Mouse (Mus musculus) ES-E14 (cell line): Measurements from ENCODE around the gene Fkbp8. TPM values are rescaled to one million over a fixed set of nuclear protein-coding genes. Genes with fewer than 3 reads are reported as not detected.

Experiments used
- DNase-seq: peaks from one replicate; pipeline ENCODE4 v3.0.0-alpha.2; 2013; ENCODE audit warnings: low read depth, low spot score
- H3K27ac ChIP-seq: 2 replicates; pipeline ENCODE4 v1.5.1; 2012; ENCODE audit warnings: low read depth, mild to moderate bottlenecking, low read length, moderate library complexity, mixed read lengths; ENCODE audit not compliant: poor library complexity, insufficient read depth, severe bottlenecking
- H3K36me3 ChIP-seq: 2 replicates; pipeline ENCODE4 v1.6.1; 2012; ENCODE audit warnings: mild to moderate bottlenecking, low read length, moderate library complexity, mixed read lengths; ENCODE audit not compliant: control insufficient read depth, poor library complexity, insufficient read depth, severe bottlenecking
- H3K4me1 ChIP-seq, 2 experiments: fragments of 150-350 bp in 1 of 2; sonication (generic) in 1 of 2; 2 replicates each; pipeline ENCODE4 v1.6.1; 2012; ENCODE audit warnings: low read length in 2 of 2, mild to moderate bottlenecking in 1 of 2, mixed read lengths in 1 of 2; ENCODE audit not compliant: control insufficient read depth in 2 of 2, insufficient read depth in 2 of 2, poor library complexity in 1 of 2
- H3K4me3 ChIP-seq, 2 experiments: fragments of 150-350 bp in 1 of 2; sonication (generic) in 1 of 2; 2 replicates each; pipeline ENCODE4 v1.5.1; 2012; ENCODE audit warnings: low read length in 2 of 2, low read depth in 1 of 2, mild to moderate bottlenecking in 1 of 2, mixed read lengths in 1 of 2; ENCODE audit not compliant: insufficient read depth in 1 of 2, poor library complexity in 1 of 2, severe bottlenecking in 1 of 2
- H3K9ac ChIP-seq: 2 replicates; pipeline ENCODE4 v1.6.1; 2012; ENCODE audit warnings: low read depth, mild to moderate bottlenecking, low read length, mixed read lengths; ENCODE audit not compliant: poor library complexity, insufficient read depth, severe bottlenecking
- H3K9me3 ChIP-seq: fragments of 150-350 bp; sonication (generic); 2 replicates; pipeline ENCODE4 v1.6.1; 2012; ENCODE audit warnings: low read depth, mild to moderate bottlenecking, low read length; ENCODE audit not compliant: control insufficient read depth, insufficient read depth
- CHD2 ChIP-seq: IDR thresholded peaks from 2 replicates; pipeline ENCODE4 v1.6.1; 2014; ENCODE audit warnings: mild to moderate bottlenecking, low read depth, low read length, inconsistent platforms
- HCFC1 ChIP-seq: IDR thresholded peaks from 2 replicates; pipeline ENCODE4 v1.6.1; 2012; ENCODE audit warnings: low read length, inconsistent platforms, borderline replicate concordance; ENCODE audit not compliant: insufficient read depth
- MAFK ChIP-seq: IDR thresholded peaks from 2 replicates; pipeline ENCODE4 v1.6.1; 2014; ENCODE audit warnings: mild to moderate bottlenecking, low read depth, low read length, inconsistent platforms; ENCODE audit not compliant: insufficient read depth
- ZC3H11A ChIP-seq: IDR thresholded peaks from 2 replicates; pipeline ENCODE4 v1.6.1; 2012; ENCODE audit warnings: low read depth, mild to moderate bottlenecking, inconsistent platforms, low read length, borderline replicate concordance
- ZNF384 ChIP-seq: IDR thresholded peaks from 2 replicates; pipeline ENCODE4 v1.6.1; 2012; ENCODE audit warnings: low read depth, low read length, inconsistent platforms
- in situ Hi-C, 2 experiments: fragments of 600-800 bp; cut with MboI; formaldehyde crosslinking; loops; one replicate each; pipeline ENCODE4 v1.15.1; 2025; ENCODE audit warnings: low sequenced_read_pairs in 2 of 2, inconsistent platforms in 1 of 2; ENCODE audit not compliant: unreplicated experiment in 2 of 2
- total RNA-seq: library from RNA; depleted of rRNA; stranded (reverse); fragments of 300-350 nt; gene quantifications from 2 replicates; pipeline ENCODE4 v1.2.3, GENCODE M21; 2012; rRNA removed

The Fkbp8 gene
- total RNA-seq = 252 and 256 TPM in 2 replicates

DNA sequence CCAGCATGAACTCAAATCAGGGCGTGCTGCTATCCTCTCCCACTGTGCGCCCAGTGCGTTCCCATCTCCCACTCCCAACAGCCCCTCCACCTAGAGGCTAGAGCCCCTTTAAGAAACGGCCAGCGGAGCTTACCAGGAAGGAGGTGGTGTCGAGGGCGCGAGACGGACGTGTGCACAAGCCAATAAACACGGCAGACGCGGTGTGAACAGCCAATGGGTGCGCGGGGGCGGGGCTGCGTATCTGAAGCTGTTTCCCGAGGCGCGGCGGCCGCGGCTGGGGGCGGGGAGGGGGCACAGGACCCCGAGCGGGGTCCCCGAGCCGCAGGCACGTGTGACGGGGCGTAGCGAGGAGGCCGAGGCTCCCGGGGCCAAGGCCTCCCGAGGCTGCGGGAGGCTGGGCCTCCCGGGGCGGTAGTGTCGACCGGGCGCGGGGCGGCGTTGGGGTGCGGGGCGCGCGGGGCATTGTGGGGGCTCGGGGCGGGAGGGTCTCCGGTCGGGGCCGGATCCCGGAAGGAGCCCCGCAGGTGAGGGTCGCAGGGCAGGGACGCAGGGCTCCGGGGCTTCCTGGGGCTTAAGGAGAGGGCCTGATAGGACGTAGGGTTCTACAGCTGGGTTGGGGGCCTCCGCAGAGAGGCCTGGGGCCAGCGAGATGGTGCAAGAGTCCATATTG, at the start of gene Fkbp8, which contains the start of gene Kxd1:
Gene Fkbp8, plus strand, starts transcription at position 213 of the 670 bp plus-strand sequence.
Gene Kxd1, minus strand, starts transcription at position 445 of the 670 bp plus-strand sequence.
- H3K4me1 ChIP-seq = peaks cover 0 to 8% of the 10 kb centered on the region in 2 experiments; a peak in 1 of 4 replicates
- H3K27ac ChIP-seq = peak within 1 kb of the TSS; percentile 89
- H3K4me3 ChIP-seq = peak within 1 kb of the TSS; percentile 94 to 99
- peak within 1 kb of the TSS; percentile 93 for H3K9ac ChIP-seq
- H3K9me3 ChIP-seq = no peaks in the 10 kb centered on the region
- H3K36me3 ChIP-seq = peaks cover 24% of the 10 kb centered on the region
- in situ Hi-C loops = no loop called here
- peak; percentile 91 for DNase-seq
- TF ChIP-seq ZNF384 = no peak
- TF ChIP-seq MAFK = no peak
- no peak for TF ChIP-seq ZC3H11A
- peak; percentile 90 for TF ChIP-seq CHD2

DNA sequence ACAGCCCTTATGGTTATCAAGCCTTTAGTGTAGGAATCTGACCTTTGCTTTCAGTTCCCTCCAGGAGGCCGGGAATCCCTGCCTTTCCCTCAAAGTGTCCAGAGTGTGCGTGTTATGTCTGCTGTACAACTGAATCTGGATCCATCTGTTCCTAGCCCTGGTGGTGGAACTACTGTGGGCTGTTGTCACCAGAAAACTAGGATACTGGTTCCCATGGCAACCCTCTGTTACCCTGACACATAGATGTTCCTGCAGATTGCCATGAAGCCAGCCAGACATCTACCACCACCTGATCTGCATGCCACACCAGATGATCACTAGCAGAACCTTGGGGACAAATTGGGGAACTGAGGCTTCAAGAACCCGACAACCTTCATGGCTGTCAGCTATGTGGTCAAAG, 45.6 kb upstream of the Fkbp8 start:
- peaks cover 0 to 14% of the 10 kb centered on the region in 2 experiments; a peak in 1 of 4 replicates for H3K4me1 ChIP-seq
- in situ Hi-C loops = no loop called here
- H3K9me3 ChIP-seq = no peaks in the 10 kb centered on the region
- no peaks in the 10 kb centered on the region for H3K36me3 ChIP-seq
- no peak for DNase-seq
- H3K4me3 ChIP-seq = no peak overlapping the region
- H3K9ac ChIP-seq = no peak overlapping the region
- no peak overlapping the region for H3K27ac ChIP-seq
- TF ChIP-seq MAFK (no peak), ZNF384 (no peak), ZC3H11A (no peak), HCFC1 (no peak), CHD2 (no peak)

DNA sequence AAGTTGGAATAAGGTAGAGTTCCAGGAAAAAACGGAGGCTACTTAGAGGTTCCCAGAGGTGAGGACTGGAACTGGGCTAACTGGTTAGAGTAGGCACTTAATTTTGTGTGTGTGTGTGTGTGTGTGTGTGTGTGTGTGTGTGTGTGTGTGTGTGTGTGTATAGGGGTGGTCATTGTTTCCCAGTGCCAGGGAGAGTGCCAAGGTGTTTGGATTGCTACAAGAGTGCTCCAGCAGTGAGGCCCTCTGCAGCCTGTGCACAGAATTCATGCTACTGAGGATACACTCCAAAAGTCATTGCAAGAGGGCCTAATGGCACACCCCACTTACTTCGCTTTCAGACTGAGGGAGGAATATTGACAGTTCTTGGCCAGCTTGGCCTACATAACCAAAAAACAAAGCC, 44.6 kb upstream of the Fkbp8 start:
- no peak for DNase-seq
- Histone ChIP-seq H3K9ac (no peak overlapping the region), H3K36me3 (no peaks in the 10 kb centered on the region), H3K4me3 (no peak overlapping the region), H3K27ac (no peak overlapping the region), H3K4me1 (peaks cover 2 to 16% of the 10 kb centered on the region in 2 experiments; a peak in 2 of 4 replicates), H3K9me3 (no peaks in the 10 kb centered on the region)
- in situ Hi-C loops = no loop called here
- TF ChIP-seq ZC3H11A (no peak), ZNF384 (no peak), MAFK (no peak), HCFC1 (no peak), CHD2 (no peak)

- no peaks in the 10 kb centered on the region for H3K9me3 ChIP-seq
- TF ChIP-seq MAFK = no peak
- TF ChIP-seq CHD2 = no peak
- no peak for TF ChIP-seq HCFC1
- TF ChIP-seq ZNF384 = no peak
- TF ChIP-seq ZC3H11A = no peak
- in situ Hi-C loops = no loop called here
- DNase-seq = no peak
- H3K4me3 ChIP-seq = no peak overlapping the region
- no peak overlapping the region for H3K27ac ChIP-seq
- no peak overlapping the region for H3K9ac ChIP-seq
- no peaks in the 10 kb centered on the region for H3K36me3 ChIP-seq
- H3K4me1 ChIP-seq = peaks cover 7 to 20% of the 10 kb centered on the region in 2 experiments; a peak in 2 of 4 replicates
These were observed 41.3 kb upstream of the Fkbp8 start for GRCm38 (mm10) chr8:70486191-70486681.
